Mouse (Mus musculus) neural tube, embryonic 12.5 days (tissue): ENCODE data around the gene Ptprc. TPM values are rescaled to one million over a fixed set of nuclear protein-coding genes. Genes with fewer than 3 reads are reported as not detected.

Source experiments
- ATAC-seq: fragments of 200-750 bp; cut with Nextera tagmentation; 2 replicates; pipeline ENCODE4 v1.8.0; 2017; ENCODE audit warnings: low read depth, mild to moderate bottlenecking, moderate TSS enrichment, moderate library complexity; ENCODE audit not compliant: low FRiP score
- H3K27ac ChIP-seq: fragments of 300-500 bp; sonication (generic); 2 replicates; pipeline ENCODE4 v1.5.1; 2016
- H3K27me3 ChIP-seq: fragments of 300-500 bp; sonication (generic); replicated peaks from 2 replicates; pipeline ENCODE4 v1.6.1; 2016; ENCODE audit warnings: mild to moderate bottlenecking
- H3K36me3 ChIP-seq: fragments of 300-500 bp; sonication (generic); 2 replicates; pipeline ENCODE4 v1.6.1; 2016; ENCODE audit warnings: mild to moderate bottlenecking
- H3K4me1 ChIP-seq: fragments of 300-500 bp; sonication (generic); 2 replicates; pipeline ENCODE4 v1.6.1; 2016
- H3K4me2 ChIP-seq: fragments of 300-500 bp; sonication (generic); replicated peaks from 2 replicates; pipeline ENCODE4 v1.6.1; 2016; ENCODE audit warnings: mild to moderate bottlenecking
- H3K4me3 ChIP-seq: fragments of 300-500 bp; sonication (generic); 2 replicates; pipeline ENCODE4 v1.5.1; 2016
- H3K9ac ChIP-seq: fragments of 300-500 bp; sonication (generic); 2 replicates; pipeline ENCODE4 v1.6.1; 2016; ENCODE audit warnings: mild to moderate bottlenecking
- H3K9me3 ChIP-seq: fragments of 300-500 bp; sonication (generic); 2 replicates; pipeline ENCODE4 v1.6.1; 2016; ENCODE audit warnings: mild to moderate bottlenecking
- WGBS: fragments of 180-500 bp; shearing (Covaris S2); methylation state at CpG from one replicate; pipeline ENCODE4 v1.1.7; 2016; 5-methylcytosine and 5-hydroxymethylcytosine counted together
- polyA plus RNA-seq: library from polyadenylated mRNA; unstranded; fragments of >200 nt; fragmentation: Nextera tagmentation; extraction: Ambion mirVana; gene quantifications from 2 replicates; pipeline ENCODE4 v1.2.1, GENCODE M21; 2016

Ptprc gene
- polyA plus RNA-seq, 1 experiment from 2014 or later = 1.4 TPM

DNA sequence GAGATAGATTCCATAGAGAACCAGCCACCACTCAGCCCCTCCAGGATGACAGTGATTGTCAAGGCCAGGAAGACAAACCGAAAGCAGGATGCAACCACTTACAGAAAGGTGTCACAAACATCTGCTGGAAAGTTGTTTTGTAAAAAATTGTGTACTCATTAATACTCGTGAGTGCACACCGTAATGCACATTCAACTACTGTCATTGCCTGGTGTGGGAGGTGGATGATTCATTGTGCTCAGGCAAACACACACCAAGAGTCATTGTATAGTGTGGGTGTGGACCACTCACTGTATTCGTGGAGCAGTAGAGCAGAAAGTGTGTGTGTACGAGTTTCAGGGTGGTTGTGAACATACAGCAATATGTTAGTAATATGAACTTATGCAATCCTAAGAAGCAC, 31.1 kb downstream of the Ptprc start:
- Histone ChIP-seq H3K4me1 (no peaks in the 10 kb centered on the region), H3K9ac (no peak overlapping the region), H3K27me3 (no peaks in the 10 kb centered on the region), H3K9me3 (no peaks in the 10 kb centered on the region), H3K36me3 (no peaks in the 10 kb centered on the region), H3K4me2 (no peak overlapping the region), H3K4me3 (no peak overlapping the region), H3K27ac (no peak overlapping the region)
- 87% methylated on average over 5 of the region's 5 CpGs for WGBS
- ATAC-seq = no peak

- peaks cover 8% of the 10 kb centered on the region; the same call in 1 of the 2 replicates for H3K4me1 ChIP-seq
- H3K36me3 ChIP-seq = no peaks in the 10 kb centered on the region
- H3K9me3 ChIP-seq = no peaks in the 10 kb centered on the region
- H3K4me2 ChIP-seq = no peak overlapping the region
- H3K27me3 ChIP-seq = no peaks in the 10 kb centered on the region
- 93% methylated on average over 4 of the region's 4 CpGs for WGBS
- H3K9ac ChIP-seq = no peak overlapping the region
- H3K27ac ChIP-seq = no peak overlapping the region
- ATAC-seq = no peak
- H3K4me3 ChIP-seq = no peak overlapping the region
Observed at GRCm38 (mm10) chr1:138140769-138141168, 34.7 kb downstream of the Ptprc start.

- H3K4me2 ChIP-seq = no peak overlapping the region
- ATAC-seq = no peak
- no peaks in the 10 kb centered on the region for H3K9me3 ChIP-seq
- no peak overlapping the region for H3K27ac ChIP-seq
- H3K4me3 ChIP-seq = no peak overlapping the region
- WGBS = 94% methylated on average over 4 of the region's 4 CpGs
- no peaks in the 10 kb centered on the region for H3K27me3 ChIP-seq
- H3K9ac ChIP-seq = no peak overlapping the region
- no peaks in the 10 kb centered on the region for H3K36me3 ChIP-seq
- H3K4me1 ChIP-seq = peaks cover 13% of the 10 kb centered on the region; the same call in 1 of the 2 replicates
Observed at GRCm38 (mm10) chr1:138137696-138138095, 37.8 kb downstream of the Ptprc start.

DNA sequence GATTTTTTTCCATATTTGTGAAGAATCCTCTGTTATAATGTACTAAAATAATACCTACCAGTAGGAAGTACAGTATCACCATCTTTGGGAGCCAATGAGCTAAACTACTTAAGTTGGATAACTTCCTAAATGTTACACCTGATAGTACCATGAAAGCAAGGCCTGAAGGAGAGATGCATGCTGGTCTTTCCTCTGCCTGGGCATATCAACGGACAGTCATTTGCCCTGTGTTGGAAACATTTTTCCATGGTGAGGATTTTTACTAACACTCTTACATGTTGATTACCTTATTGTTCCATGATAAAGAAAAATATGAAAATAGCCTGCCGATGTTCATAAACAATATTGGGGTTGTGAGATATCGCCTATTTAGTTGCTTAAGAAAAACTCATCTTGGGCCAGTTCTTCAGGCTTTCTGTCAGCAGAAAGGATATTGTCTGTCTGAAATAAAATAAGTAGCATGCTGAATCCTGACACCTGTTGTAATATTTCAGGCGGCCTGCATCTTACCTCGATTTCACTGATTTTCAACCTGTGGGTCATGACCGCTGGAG, 38.4 kb downstream of the Ptprc start:
- Histone ChIP-seq H3K27me3 (no peaks in the 10 kb centered on the region), H3K27ac (no peak overlapping the region), H3K4me3 (no peak overlapping the region), H3K4me2 (no peak overlapping the region), H3K9me3 (no peaks in the 10 kb centered on the region), H3K4me1 (peaks cover 13% of the 10 kb centered on the region; the same call in 1 of the 2 replicates), H3K9ac (no peak overlapping the region), H3K36me3 (no peaks in the 10 kb centered on the region)
- 95% methylated on average over 6 of the region's 6 CpGs for WGBS
- ATAC-seq = no peak

DNA sequence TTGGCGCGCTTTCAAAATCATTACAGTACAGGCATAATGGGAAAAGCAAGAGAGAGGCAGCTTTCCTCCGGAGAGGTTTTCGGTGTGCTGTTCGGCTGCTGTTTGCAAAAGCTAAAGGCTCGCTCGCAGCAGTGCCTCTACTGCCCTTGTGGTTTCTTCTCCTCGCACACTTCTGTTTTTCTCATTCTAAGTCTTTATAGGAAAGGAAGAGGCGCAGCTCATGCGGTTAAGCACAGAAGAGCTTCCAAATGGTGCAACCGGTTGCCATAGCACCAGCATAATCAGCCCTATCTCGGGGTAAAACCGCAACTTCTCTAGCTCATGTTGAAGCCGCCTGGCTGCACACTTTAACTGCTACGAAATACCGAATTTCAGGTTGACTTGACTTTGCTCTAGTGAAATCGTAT, 39.1 kb downstream of the Ptprc start:
- Histone ChIP-seq H3K27me3 (no peaks in the 10 kb centered on the region), H3K4me2 (peak overlapping the region; percentile 59), H3K4me3 (peak overlapping the region; percentile 20; the same call in 1 of the 2 replicates), H3K27ac (no peak overlapping the region), H3K4me1 (peaks cover 13% of the 10 kb centered on the region; the same call in 1 of the 2 replicates), H3K9ac (no peak overlapping the region), H3K9me3 (no peaks in the 10 kb centered on the region), H3K36me3 (no peaks in the 10 kb centered on the region)
- 19% methylated on average over 17 of the region's 17 CpGs for WGBS
- peak; percentile 82 for ATAC-seq

DNA sequence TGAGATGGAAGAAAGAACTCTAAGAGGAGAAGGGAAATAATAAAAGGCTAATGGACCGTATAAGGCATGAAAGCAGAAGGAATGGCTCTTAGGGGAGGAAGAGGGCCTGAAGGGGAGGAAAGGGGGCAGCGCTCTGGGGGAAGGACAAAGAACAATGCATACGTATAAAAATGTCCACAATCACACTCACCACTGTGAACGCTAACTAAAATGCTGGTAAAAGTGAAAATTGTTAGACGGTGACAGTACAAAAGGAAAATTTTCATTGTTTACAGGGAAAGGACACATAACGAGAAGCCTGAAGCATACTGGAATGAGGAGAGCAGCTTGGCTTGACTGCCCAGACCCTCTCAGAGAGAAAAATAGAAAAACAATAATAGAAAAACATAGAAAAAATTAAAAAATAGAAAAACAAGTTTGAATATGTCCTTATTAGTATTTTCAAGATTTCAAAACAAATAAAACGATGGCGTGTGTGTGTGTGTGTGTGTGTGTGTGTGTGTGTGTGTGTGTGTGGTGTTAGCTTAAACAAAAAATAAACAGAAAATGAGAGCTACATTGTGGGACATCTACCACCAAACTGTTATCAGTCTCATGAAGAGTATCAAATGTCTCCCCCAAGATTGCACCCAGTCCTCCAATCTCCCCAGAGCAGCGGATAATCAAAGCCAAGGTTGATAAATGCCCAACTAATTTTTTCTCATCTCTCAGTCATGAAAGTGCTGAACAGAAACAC, 39.7 kb downstream of the Ptprc start:
- Histone ChIP-seq H3K9me3 (no peaks in the 10 kb centered on the region), H3K9ac (no peak overlapping the region), H3K27me3 (no peaks in the 10 kb centered on the region), H3K27ac (no peak overlapping the region), H3K36me3 (no peaks in the 10 kb centered on the region), H3K4me3 (peak overlapping the region; percentile 20; the same call in 1 of the 2 replicates), H3K4me2 (peak overlapping the region; percentile 59), H3K4me1 (peaks cover 13% of the 10 kb centered on the region; the same call in 1 of the 2 replicates)
- peak; percentile 62 for ATAC-seq
- 30% methylated on average over 9 of the region's 9 CpGs for WGBS

- Histone ChIP-seq H3K9me3 (no peaks in the 10 kb centered on the region), H3K36me3 (no peaks in the 10 kb centered on the region), H3K4me2 (no peak overlapping the region; the same call in 1 of the 2 replicates), H3K27ac (no peak overlapping the region), H3K9ac (no peak overlapping the region), H3K4me1 (peaks cover 13% of the 10 kb centered on the region; the same call in 1 of the 2 replicates), H3K27me3 (no peaks in the 10 kb centered on the region), H3K4me3 (no peak overlapping the region)
- peak; percentile 23; the same call in 1 of the 2 replicates for ATAC-seq
Observed at GRCm38 (mm10) chr1:138135117-138135516, 40.4 kb downstream of the Ptprc start.

GRCm38 (mm10) chr1:138134324-138134723, 41.2 kb downstream of the Ptprc start:
- Histone ChIP-seq H3K36me3 (no peaks in the 10 kb centered on the region), H3K27ac (no peak overlapping the region), H3K4me2 (no peak overlapping the region), H3K4me1 (peaks cover 13% of the 10 kb centered on the region; the same call in 1 of the 2 replicates), H3K9me3 (no peaks in the 10 kb centered on the region), H3K4me3 (no peak overlapping the region), H3K9ac (no peak overlapping the region), H3K27me3 (no peaks in the 10 kb centered on the region)
- WGBS = 88% methylated on average over 6 of the region's 6 CpGs
- ATAC-seq = no peak

GRCm38 (mm10) chr1:138131739-138132138, 43.8 kb downstream of the Ptprc start:
- peaks cover 13% of the 10 kb centered on the region; the same call in 1 of the 2 replicates for H3K4me1 ChIP-seq
- no peak overlapping the region for H3K9ac ChIP-seq
- H3K9me3 ChIP-seq = no peaks in the 10 kb centered on the region
- ATAC-seq = no peak
- H3K4me3 ChIP-seq = no peak overlapping the region
- H3K4me2 ChIP-seq = no peak overlapping the region
- H3K36me3 ChIP-seq = no peaks in the 10 kb centered on the region
- H3K27ac ChIP-seq = no peak overlapping the region
- WGBS = 72% methylated on average over 2 of the region's 2 CpGs
- H3K27me3 ChIP-seq = no peaks in the 10 kb centered on the region

DNA sequence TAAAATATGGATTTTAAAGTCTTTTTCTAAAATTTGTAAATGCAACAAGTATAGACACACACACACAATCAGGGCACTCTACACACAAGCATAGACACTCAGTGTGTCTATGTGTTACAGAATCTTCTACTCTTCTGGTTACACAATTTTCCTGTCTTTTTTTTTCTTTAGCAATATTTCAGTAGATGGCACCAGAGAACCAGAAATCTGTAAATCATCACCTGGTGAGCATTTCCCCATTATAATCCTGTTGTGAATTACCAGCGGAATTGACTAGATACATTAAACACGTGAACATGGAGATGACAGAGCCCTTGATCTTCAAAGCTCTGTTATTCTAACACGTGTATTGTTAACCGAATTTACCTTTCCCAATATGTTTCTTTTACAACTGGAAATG, 45.4 kb downstream of the Ptprc start:
- Histone ChIP-seq H3K9me3 (no peaks in the 10 kb centered on the region), H3K27ac (no peak overlapping the region), H3K9ac (no peak overlapping the region), H3K4me2 (no peak overlapping the region), H3K4me3 (no peak overlapping the region), H3K27me3 (no peaks in the 10 kb centered on the region), H3K36me3 (no peaks in the 10 kb centered on the region), H3K4me1 (no peaks in the 10 kb centered on the region; the same call in 1 of the 2 replicates)
- no peak for ATAC-seq
- 53% methylated on average over 4 of the region's 4 CpGs for WGBS

- Histone ChIP-seq H3K27me3 (no peaks in the 10 kb centered on the region), H3K4me2 (no peak overlapping the region), H3K4me3 (no peak overlapping the region), H3K27ac (no peak overlapping the region), H3K9me3 (no peaks in the 10 kb centered on the region), H3K4me1 (no peaks in the 10 kb centered on the region), H3K9ac (no peak overlapping the region), H3K36me3 (no peaks in the 10 kb centered on the region)
- 78% methylated on average over 8 of the region's 8 CpGs for WGBS
- ATAC-seq = no peak
Observed at GRCm38 (mm10) chr1:138126843-138127242, 48.7 kb downstream of the Ptprc start.

DNA sequence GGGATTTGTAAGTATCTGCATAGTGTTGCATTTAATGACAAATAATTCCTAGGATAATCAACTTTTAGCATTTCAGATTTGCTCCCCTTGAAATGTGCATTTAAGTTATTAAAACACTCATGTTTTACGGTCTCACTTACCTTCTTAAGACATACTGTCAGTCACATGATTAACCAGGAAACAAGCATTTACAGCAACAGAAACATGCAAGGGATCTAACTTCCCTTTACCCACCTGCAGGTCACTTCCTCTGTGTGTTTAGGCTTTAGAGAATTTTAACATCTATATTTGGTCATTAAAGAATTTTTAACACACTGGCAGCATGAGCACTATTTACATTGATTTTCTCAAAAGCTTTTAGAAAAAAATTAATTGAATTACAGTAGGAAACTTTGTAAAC, 50.2 kb downstream of the Ptprc start:
- 85% methylated on average over 1 of the region's 1 CpGs for WGBS
- no peaks in the 10 kb centered on the region for H3K36me3 ChIP-seq
- no peak overlapping the region for H3K4me3 ChIP-seq
- H3K9ac ChIP-seq = no peak overlapping the region
- no peaks in the 10 kb centered on the region for H3K27me3 ChIP-seq
- H3K9me3 ChIP-seq = no peaks in the 10 kb centered on the region
- ATAC-seq = no peak
- H3K27ac ChIP-seq = no peak overlapping the region
- no peaks in the 10 kb centered on the region for H3K4me1 ChIP-seq
- no peak overlapping the region for H3K4me2 ChIP-seq
